Mouse (Mus musculus): ENCODE measurements around the gene Stub1.

- TF ChIP-seq CTCF (IDR thresholded peaks at IDR 0.05; ENCODE audit: borderline replicate concordance, insufficient read depth, low read depth, low read length) (no peak), POLR2A (IDR thresholded peaks at IDR 0.05; ENCODE audit: borderline replicate concordance, insufficient read depth, low read length) (no peak)
Measured at GRCm38 (mm10) chr17:25863681-25864080, 30.5 kb upstream of the Stub1 start.

Data from cerebellum, adult 2 months (tissue).